Comparison of ENCODE assay signal across 7 mouse cellular contexts in genomic region chr16:42190114-42191045, GRCm38 (mm10).
DNase-seq lines count a peak whose midpoint lies in the region; ATAC-seq lines count a peak whose summit lies in the region.

No protein-coding gene starts in this region.

- WGBS in intestine, embryonic 16.5 days, result 1% methylated on average over 44 of the region's 44 CpGs
- WGBS in midbrain, embryonic 11.5 days, result 1% methylated on average over 44 of the region's 44 CpGs

- H3K9me3 ChIP-seq in intestine, embryonic 16.5 days (ENCODE audit: control insufficient read depth, low read length), result no peaks in the 10 kb centered on the region
- no peaks in the 10 kb centered on the region for H3K9me3 ChIP-seq in midbrain, embryonic 11.5 days (ENCODE audit: control insufficient read depth, low read length)

- H3K36me3 ChIP-seq in intestine, embryonic 16.5 days (ENCODE audit: control insufficient read depth, insufficient read depth, low read length), result no peaks in the 10 kb centered on the region
- no peaks in the 10 kb centered on the region for H3K36me3 ChIP-seq in midbrain, embryonic 11.5 days (ENCODE audit: control insufficient read depth, insufficient read depth, low read length)

- DNase-seq in adrenal gland, adult 8-10 months, result peak; percentile 80
- peak; percentile 89 for DNase-seq in embryo, embryonic 9.5 days (ENCODE audit: extremely low spot score)
- DNase-seq in gastrocnemius, postnatal 4 days (ENCODE audit: low spot score in 2 of 2), result peak; percentile 91 to 94
- DNase-seq in left cerebral cortex, postnatal 36 days (ENCODE audit: low spot score in 2 of 2), result peak; percentile 89 to 92
- DNase-seq in midbrain, embryonic 11.5 days (ENCODE audit: low spot score, missing footprints), result peak; percentile 99
- peak; percentile 73 for DNase-seq in skeletal muscle tissue, adult 2 months (ENCODE audit: low read depth, low spot score)

- H3K27ac ChIP-seq in intestine, embryonic 16.5 days (ENCODE audit: low read length), result peak overlapping the region; percentile 89
- peak overlapping the region; percentile 95 for H3K27ac ChIP-seq in midbrain, embryonic 11.5 days (ENCODE audit: low read depth, low read length)

- peak overlapping the region; percentile 96 for H3K4me2 ChIP-seq in intestine, embryonic 16.5 days (ENCODE audit: low read depth, low read length)
- peak overlapping the region; percentile 85 for H3K4me2 ChIP-seq in midbrain, embryonic 11.5 days

- ATAC-seq in intestine, embryonic 16.5 days, result peak; percentile 99
- peak; percentile 95 for ATAC-seq in midbrain, embryonic 11.5 days (ENCODE audit: low FRiP score)

- no peaks in the 10 kb centered on the region for H3K4me1 ChIP-seq in intestine, embryonic 16.5 days (ENCODE audit: control insufficient read depth, insufficient read depth, low read length)
- H3K4me1 ChIP-seq in midbrain, embryonic 11.5 days (ENCODE audit: control insufficient read depth, insufficient read depth, low read length), result peaks cover 5% of the 10 kb centered on the region

- no peaks in the 10 kb centered on the region for H3K27me3 ChIP-seq in intestine, embryonic 16.5 days (replicated peaks; ENCODE audit: control insufficient read depth, insufficient read depth, low read length)
- H3K27me3 ChIP-seq in midbrain, embryonic 11.5 days (ENCODE audit: control insufficient read depth, insufficient read depth, low read length), result no peaks in the 10 kb centered on the region

- intact Hi-C loops in left cerebral cortex, postnatal 36 days (cut with DNase I), result loop anchor here (1.0 to 5.0 kb wide), 2 partner anchors 86 to 592 kb away; no protein-coding TSS in a partner anchor

- H3K4me3 ChIP-seq in intestine, embryonic 16.5 days (ENCODE audit: low read length), result peak overlapping the region; percentile 52
- peak overlapping the region; percentile 46 for H3K4me3 ChIP-seq in midbrain, embryonic 11.5 days (ENCODE audit: low read depth, low read length)

- peak overlapping the region; percentile 82 for H3K9ac ChIP-seq in intestine, embryonic 16.5 days (ENCODE audit: low read depth, low read length)
- H3K9ac ChIP-seq in midbrain, embryonic 11.5 days (ENCODE audit: low read length), result peak overlapping the region; percentile 88

Comparison
In these comparisons a context has a peak if more than half of its experiments do, and no peak if none do; other contexts are left out.
1. Peak in every context shown above with its lines: DNase-seq, ATAC-seq, H3K4me3 ChIP-seq and H3K27ac ChIP-seq.